Mouse (Mus musculus): Measurements from ENCODE around the gene Acr.

DNA sequence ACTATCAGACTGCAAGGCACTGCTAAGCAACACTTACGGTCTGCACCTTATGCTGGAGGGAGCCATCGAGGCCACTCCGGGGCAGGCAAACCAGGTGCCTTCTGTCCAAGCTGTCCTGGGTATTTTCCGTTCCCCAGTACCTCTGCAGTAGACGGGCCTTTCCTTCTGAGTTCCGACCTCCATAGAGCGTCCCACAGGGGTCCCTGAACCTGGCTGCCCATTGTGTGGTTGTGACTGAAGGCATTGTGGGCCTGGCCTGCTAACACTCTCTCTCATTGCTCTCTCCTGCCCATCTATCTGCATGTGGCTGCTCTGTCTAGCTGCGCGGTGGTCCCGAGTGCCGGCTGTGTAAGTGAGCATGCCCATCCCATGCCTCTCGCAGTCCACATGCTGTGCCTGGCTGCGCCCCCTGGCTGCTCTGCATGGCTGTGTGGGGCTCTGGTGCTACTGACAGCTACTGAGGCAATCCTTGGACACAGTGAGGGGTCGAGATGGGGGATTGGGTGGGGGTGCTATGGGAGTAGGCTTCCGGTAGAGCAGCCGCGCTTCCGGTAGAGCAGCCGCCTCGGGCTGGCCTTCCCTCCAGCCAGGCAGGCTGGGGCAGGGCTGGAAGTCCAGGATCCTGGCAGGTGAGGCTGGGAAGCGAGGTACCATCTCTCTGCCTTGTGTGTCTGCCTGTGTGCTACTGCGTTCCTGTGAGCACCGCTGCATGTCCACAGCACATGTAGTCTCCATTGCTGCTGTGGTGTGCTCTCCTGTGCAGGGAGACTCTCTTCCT is 11.5 kb upstream of the Acr start:
- TF ChIP-seq CTCF (IDR thresholded peaks at IDR 0.05; ENCODE audit: low read depth, low read length) = 0 out of 2 replicates have a peak, but pooled peaks have one; percentile 12
- TF ChIP-seq POLR2A (IDR thresholded peaks at IDR 0.05; ENCODE audit: extremely low read depth, insufficient read depth, low read length) = no peak

Measured in liver, adult 2 months (tissue).